Mouse (Mus musculus): ENCODE measurements at regions not wholly inside any gene's neighbourhood (a gene's known extent, or its start where the extent isn't known, plus 50 kb on each side); places are given as distances from the start of the nearest gene placed in this dataset.

DNA sequence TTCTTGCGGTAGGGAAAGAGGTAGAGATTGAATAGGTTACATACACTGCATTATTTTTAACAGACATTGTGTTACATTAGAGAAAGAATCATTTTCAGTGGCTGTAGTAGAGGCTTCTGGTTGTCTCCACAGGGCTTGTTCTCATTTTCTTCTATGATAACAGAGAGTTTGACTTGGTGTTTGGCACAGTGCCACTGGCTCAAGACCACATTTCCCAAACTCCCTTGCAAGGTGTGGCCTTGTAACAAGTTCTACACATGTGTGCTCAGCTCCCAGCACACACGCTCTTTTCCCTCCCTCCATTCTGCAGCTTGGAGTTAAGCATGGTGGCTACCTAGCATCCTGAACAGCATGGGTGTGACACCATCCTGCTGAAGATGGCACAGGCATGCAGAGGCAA lies 252.2 kb downstream of the Spry2 start:
- DNase-seq (ENCODE audit: extremely low read depth), result no peak
- dilution Hi-C loops (cut with MboI; ENCODE audit: extremely low pct_ligation_motif_present, extremely low pct_unique_long_range_greater_than_20kb, low sequenced_read_pairs) (no loop called here), in situ Hi-C loops (cut with MboI; ENCODE audit: low pct_ligation_motif_present, low pct_unique_long_range_greater_than_20kb, low sequenced_read_pairs) (no loop called here)
- no peak overlapping the region for H3K4me2 ChIP-seq (ENCODE audit: insufficient read depth, low read depth, poor library complexity, severe bottlenecking)
- H3K27me3 ChIP-seq (replicated peaks), result no peaks in the 10 kb centered on the region
- no peaks in the 10 kb centered on the region for H3K79me2 ChIP-seq (replicated peaks; ENCODE audit: control insufficient read depth, extremely low read depth, insufficient read depth, poor library complexity, severe bottlenecking)
- TF ChIP-seq ZMIZ1 (IDR thresholded peaks at IDR 0.05; ENCODE audit: low read depth, low read length) (no peak), IRF4 (IDR thresholded peaks at IDR 0.05; ENCODE audit: low read depth, low read length) (no peak)
- no peaks in the 10 kb centered on the region for H3K36me3 ChIP-seq (replicated peaks in 1 of 2; ENCODE audit: control insufficient read depth in 1 of 2, insufficient read depth in 1 of 2, low read length in 1 of 2)
- no peak overlapping the region for H3K27ac ChIP-seq (ENCODE audit: insufficient read depth, low read depth)
- H3K4me3 ChIP-seq (replicated peaks in 1 of 3; ENCODE audit: low read depth in 2 of 3, low read length in 2 of 3, poor library complexity in 1 of 3), result no peak overlapping the region
- no peak overlapping the region for H3K9ac ChIP-seq (ENCODE audit: insufficient read depth, low read depth)
- H3K9me3 ChIP-seq (replicated peaks; ENCODE audit: low read length), result peaks cover 29% of the 10 kb centered on the region
- no peaks in the 10 kb centered on the region for H3K4me1 ChIP-seq (ENCODE audit: control insufficient read depth in 1 of 2, insufficient read depth in 2 of 2)

DNA sequence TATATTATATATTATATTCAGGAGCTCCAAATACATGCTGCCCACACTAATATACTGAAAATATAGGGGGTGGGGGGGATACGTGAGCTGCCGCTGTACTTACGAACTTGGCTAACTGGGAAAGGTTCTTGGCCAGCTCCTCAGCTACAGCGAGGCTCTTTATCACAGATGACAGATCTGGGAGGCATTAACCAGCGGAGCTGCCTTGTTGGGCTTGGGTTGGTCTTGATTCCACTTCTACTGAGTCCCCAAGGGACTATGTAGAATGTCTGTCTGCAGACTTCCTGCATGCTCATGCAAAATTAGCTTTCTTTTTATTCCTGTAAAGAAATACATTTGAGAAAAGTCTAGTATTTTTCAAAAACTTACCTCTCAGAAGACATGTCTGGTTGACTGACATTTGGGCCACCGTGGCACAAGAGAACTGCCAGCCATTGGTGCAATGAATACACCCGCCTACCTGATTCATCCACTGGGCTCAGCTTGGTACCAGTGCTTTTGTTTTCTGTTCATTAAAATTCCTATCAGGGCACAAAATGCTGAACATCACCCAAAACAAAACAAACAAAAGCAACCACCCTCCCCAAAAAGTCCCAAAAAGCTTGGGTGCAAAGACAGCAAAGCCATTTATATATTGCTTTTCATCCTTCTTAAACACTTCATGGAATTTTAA lies 253.2 kb downstream of the Spry2 start:
- DNase-seq (ENCODE audit: extremely low read depth), result no peak
- in situ Hi-C loops (cut with MboI; ENCODE audit: low pct_ligation_motif_present, low pct_unique_long_range_greater_than_20kb, low sequenced_read_pairs), result no loop called here
- no peak overlapping the region for H3K9ac ChIP-seq (ENCODE audit: insufficient read depth, low read depth)
- no peaks in the 10 kb centered on the region for H3K79me2 ChIP-seq (replicated peaks; ENCODE audit: control insufficient read depth, extremely low read depth, insufficient read depth, poor library complexity, severe bottlenecking)
- H3K9me3 ChIP-seq (replicated peaks; ENCODE audit: low read length), result peaks cover 29% of the 10 kb centered on the region
- no peaks in the 10 kb centered on the region for H3K4me1 ChIP-seq (ENCODE audit: control insufficient read depth in 1 of 2, insufficient read depth in 2 of 2)
- no peaks in the 10 kb centered on the region for H3K27me3 ChIP-seq (replicated peaks)
- no peak overlapping the region for H3K4me3 ChIP-seq (replicated peaks in 1 of 3; ENCODE audit: low read depth in 2 of 3, low read length in 2 of 3, poor library complexity in 1 of 3)
- dilution Hi-C loops (cut with MboI; ENCODE audit: extremely low pct_ligation_motif_present, extremely low pct_unique_long_range_greater_than_20kb, low sequenced_read_pairs), result no loop called here
- no peak overlapping the region for H3K27ac ChIP-seq (ENCODE audit: insufficient read depth, low read depth)
- no peaks in the 10 kb centered on the region for H3K36me3 ChIP-seq (replicated peaks in 1 of 2; ENCODE audit: control insufficient read depth in 1 of 2, insufficient read depth in 1 of 2, low read length in 1 of 2)
- H3K4me2 ChIP-seq (ENCODE audit: insufficient read depth, low read depth, poor library complexity, severe bottlenecking), result no peak overlapping the region
- TF ChIP-seq KAT2A (IDR thresholded peaks at IDR 0.05; ENCODE audit: insufficient replicate concordance, low read length) (no peak), MEF2A (IDR thresholded peaks at IDR 0.05; ENCODE audit: borderline replicate concordance, low read depth, low read length) (no peak), NELFE (IDR thresholded peaks at IDR 0.05; ENCODE audit: low read depth, low read length) (no peak), ZNF384 (IDR thresholded peaks at IDR 0.05; ENCODE audit: low read depth, low read length) (no peak), MAZ (IDR thresholded peaks at IDR 0.05; ENCODE audit: low read depth, low read length) (no peak), RAD21 (IDR thresholded peaks at IDR 0.05; ENCODE audit: low read depth, low read length) (no peak), BHLHE40 (IDR thresholded peaks at IDR 0.05; ENCODE audit: low read depth, low read length) (no peak), EP300 (IDR thresholded peaks at IDR 0.05; ENCODE audit: low read length) (no peak), JUND (conservative IDR thresholded peaks at IDR 0.05; ENCODE audit: low read depth, low read length) (no peak)

DNA sequence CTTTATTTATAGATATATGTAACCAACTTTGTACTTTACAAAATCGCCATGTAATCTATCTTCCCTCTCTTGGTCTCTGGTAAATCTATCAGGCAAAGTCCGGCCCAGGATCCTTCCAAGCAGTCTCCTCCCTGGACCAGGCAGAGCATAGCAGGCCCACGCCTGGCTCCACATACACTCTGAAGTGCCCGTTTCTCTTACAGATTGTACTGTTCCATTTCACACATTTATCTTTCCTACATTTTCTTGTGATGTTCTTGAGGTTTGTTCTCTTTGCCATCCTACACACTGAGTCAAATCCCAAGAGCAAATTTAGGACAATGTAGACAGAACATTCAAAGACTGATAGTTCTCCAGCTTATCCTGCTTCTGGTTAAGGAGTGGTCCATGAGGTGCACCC lies 264.3 kb downstream of the Spry2 start:
- Histone ChIP-seq H3K4me2 (ENCODE audit: insufficient read depth, low read depth, poor library complexity, severe bottlenecking) (no peak overlapping the region), H3K9me3 (replicated peaks; ENCODE audit: low read length) (peaks cover 31% of the 10 kb centered on the region), H3K36me3 (replicated peaks in 1 of 2; ENCODE audit: control insufficient read depth in 1 of 2, insufficient read depth in 1 of 2, low read length in 1 of 2) (no peaks in the 10 kb centered on the region), H3K27me3 (replicated peaks) (no peaks in the 10 kb centered on the region), H3K27ac (ENCODE audit: insufficient read depth, low read depth) (no peak overlapping the region), H3K79me2 (replicated peaks; ENCODE audit: control insufficient read depth, extremely low read depth, insufficient read depth, poor library complexity, severe bottlenecking) (no peaks in the 10 kb centered on the region), H3K4me1 (ENCODE audit: control insufficient read depth in 1 of 2, insufficient read depth in 2 of 2) (0 out of 4 replicates have a peak, but pooled peaks cover 0 to 4% of the 10 kb centered on the region in 2 experiments), H3K9ac (ENCODE audit: insufficient read depth, low read depth) (no peak overlapping the region), H3K4me3 (replicated peaks in 1 of 3; ENCODE audit: low read depth in 2 of 3, low read length in 2 of 3, poor library complexity in 1 of 3) (no peak overlapping the region)
- in situ Hi-C loops (cut with MboI; ENCODE audit: low pct_ligation_motif_present, low pct_unique_long_range_greater_than_20kb, low sequenced_read_pairs) (no loop called here), dilution Hi-C loops (cut with MboI; ENCODE audit: extremely low pct_ligation_motif_present, extremely low pct_unique_long_range_greater_than_20kb, low sequenced_read_pairs) (no loop called here)
- no peak for DNase-seq (ENCODE audit: extremely low read depth)
- TF ChIP-seq NRF1 (IDR thresholded peaks at IDR 0.05; ENCODE audit: low read depth, low read length) (no peak), ZNF384 (IDR thresholded peaks at IDR 0.05; ENCODE audit: low read depth, low read length) (no peak)

Measured in CH12.LX (cell line).